In the genomic region with DNA sequence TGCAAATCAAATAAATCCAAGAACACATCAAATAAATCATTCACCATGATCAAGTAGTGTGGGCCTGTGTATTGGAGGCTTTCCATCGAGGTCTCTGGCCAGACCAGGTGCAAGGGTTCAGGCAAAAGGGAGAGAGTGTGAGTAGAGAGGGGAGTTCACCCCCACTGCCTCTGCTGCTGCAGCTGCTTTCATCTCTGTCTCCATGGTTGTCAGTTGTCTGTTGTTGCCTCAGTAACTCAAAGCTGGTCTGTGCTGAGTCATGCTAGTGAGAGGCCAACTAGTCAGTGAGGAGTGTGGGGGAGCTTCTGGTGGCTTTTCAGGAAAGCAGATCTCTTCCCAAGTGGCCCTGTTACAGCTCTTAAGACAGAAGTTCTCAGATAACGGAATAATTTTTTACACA, we compare ENCODE assay signal across 19 mouse cellular contexts.
DNase-seq lines count a peak whose midpoint lies in the region; ATAC-seq lines count a peak whose summit lies in the region.
"Had no signal": no experiment of that assay in that cellular context is flagged by ENCODE, and none has a peak within 500 bp of the region (broad histone marks: within the 10 kb centered on the region; RNA-seq: fewer than 3 reads in every experiment).

No protein-coding gene starts in this region.

- WGBS in heart, embryonic 10.5 days: 64% methylated on average over 2 of the region's 2 CpGs
- WGBS in heart, embryonic 11.5 days (ENCODE audit: insufficient replicate concordance): 62% methylated on average over 2 of the region's 2 CpGs
- 78% methylated on average over 2 of the region's 2 CpGs for WGBS in forebrain, embryonic 10.5 days

- H3K4me2 ChIP-seq in heart, embryonic 11.5 days: no peak overlapping the region
- H3K4me2 ChIP-seq: embryonic facial prominence, embryonic 12.5 days; kidney, embryonic 15.5 days; lung, embryonic 14.5 days had no signal

- H3K27ac ChIP-seq in heart, embryonic 10.5 days: no peak overlapping the region
- no peak overlapping the region for H3K27ac ChIP-seq in heart, embryonic 11.5 days (ENCODE audit: low read depth, low read length)
- no peak overlapping the region for H3K27ac ChIP-seq in forebrain, embryonic 10.5 days
- H3K27ac ChIP-seq: embryonic facial prominence, embryonic 12.5 days; gastrocnemius, adult 2 months; heart, adult 2 months; kidney, embryonic 15.5 days; stomach, postnatal 0 days had no signal

- no peak for ATAC-seq in heart, embryonic 11.5 days (replicated peaks; ENCODE audit: insufficient number of reproducible peaks, low FRiP score, low TSS enrichment)

- H3K27me3 ChIP-seq in heart, embryonic 10.5 days (ENCODE audit: insufficient read depth, poor library complexity, severe bottlenecking): no peaks in the 10 kb centered on the region
- no peaks in the 10 kb centered on the region for H3K27me3 ChIP-seq in heart, embryonic 11.5 days (ENCODE audit: control insufficient read depth, insufficient read depth, low read length)
- H3K27me3 ChIP-seq in forebrain, embryonic 10.5 days (ENCODE audit: poor library complexity, severe bottlenecking): no peaks in the 10 kb centered on the region
- H3K27me3 ChIP-seq: embryonic facial prominence, embryonic 12.5 days; kidney, embryonic 15.5 days had no signal

- H3K36me3 ChIP-seq in heart, embryonic 10.5 days: no peaks in the 10 kb centered on the region
- H3K36me3 ChIP-seq in heart, embryonic 11.5 days (ENCODE audit: control insufficient read depth, insufficient read depth, low read length): no peaks in the 10 kb centered on the region
- H3K36me3 ChIP-seq in forebrain, embryonic 10.5 days (replicated peaks): no peaks in the 10 kb centered on the region
- H3K36me3 ChIP-seq: embryonic facial prominence, embryonic 12.5 days; kidney, embryonic 15.5 days had no signal

- no peak overlapping the region for H3K9ac ChIP-seq in heart, embryonic 11.5 days (ENCODE audit: low read depth, low read length)
- H3K9ac ChIP-seq: embryonic facial prominence, embryonic 12.5 days; kidney, embryonic 15.5 days; lung, embryonic 14.5 days had no signal

- H3K9me3 ChIP-seq in heart, embryonic 10.5 days: no peaks in the 10 kb centered on the region
- no peaks in the 10 kb centered on the region for H3K9me3 ChIP-seq in heart, embryonic 11.5 days (replicated peaks; ENCODE audit: control insufficient read depth, low read length)
- H3K9me3 ChIP-seq in forebrain, embryonic 10.5 days: no peaks in the 10 kb centered on the region
- H3K9me3 ChIP-seq: embryonic facial prominence, embryonic 12.5 days; kidney, embryonic 15.5 days had no signal

- no peaks in the 10 kb centered on the region for H3K4me1 ChIP-seq in heart, embryonic 10.5 days
- H3K4me1 ChIP-seq in heart, embryonic 11.5 days (ENCODE audit: control insufficient read depth, insufficient read depth, low read length): no peaks in the 10 kb centered on the region
- no peaks in the 10 kb centered on the region for H3K4me1 ChIP-seq in forebrain, embryonic 10.5 days
- H3K4me1 ChIP-seq: embryonic facial prominence, embryonic 12.5 days; kidney, embryonic 15.5 days had no signal

- H3K4me3 ChIP-seq in heart, embryonic 10.5 days: no peak overlapping the region
- no peak overlapping the region for H3K4me3 ChIP-seq in heart, embryonic 11.5 days (ENCODE audit: low read depth, low read length)
- H3K4me3 ChIP-seq in forebrain, embryonic 10.5 days: no peak overlapping the region
- H3K4me3 ChIP-seq: embryonic facial prominence, embryonic 12.5 days; gastrocnemius, adult 2 months; heart, adult 2 months; kidney, embryonic 15.5 days; myocyte had no signal

- DNase-seq in heart, embryonic 10.5 days (ENCODE audit: low spot score): peak; percentile 76
- peak; percentile 19 to 27 for DNase-seq in right cerebral cortex, adult 2 months (ENCODE audit: low spot score in 2 of 2)
- DNase-seq in right cerebral cortex, postnatal 25 days: no peak
- peak; percentile 3 for DNase-seq in layer of hippocampus, adult 9-10 months (ENCODE audit: low spot score)
- DNase-seq in forebrain, embryonic 10.5 days (ENCODE audit: extremely low spot score, low spot score): no peak
- no peak for DNase-seq in kidney, adult 9 months
- DNase-seq: cerebellum, adult 2 months; gastrocnemius, adult 2 months; heart, adult 2 months; heart, postnatal 14 days; liver; lung, embryonic 14.5 days; spleen, adult 18-20 months; thymus, postnatal 4 days had no signal

Comparison
In these comparisons a context has a peak if more than half of its experiments do, and no peak if none do; other contexts are left out.
1. DNase-seq: peak in heart, embryonic 10.5 days (single experiment), right cerebral cortex, adult 2 months (2 of 2) and layer of hippocampus, adult 9-10 months (single experiment); none in right cerebral cortex, postnatal 25 days (single experiment), forebrain, embryonic 10.5 days (single experiment) and kidney, adult 9 months (single experiment).